Mouse (Mus musculus) monocyte, adult 5-6 weeks (primary cell): ENCODE measurements around the gene Rae1. TPM values are rescaled to one million over a fixed set of nuclear protein-coding genes. Genes with fewer than 3 reads are reported as not detected.

Source experiments
- ATAC-seq: fragments of 153-309, 156-312 bp; replicated peaks from 2 replicates; pipeline ENCODE4 v1.8.0; 2017; ENCODE audit warnings: mild to moderate bottlenecking; ENCODE audit not compliant: low TSS enrichment, insufficient number of reproducible peaks, severe bottlenecking, poor library complexity, low FRiP score
- total RNA-seq: library from RNA; stranded (forward); fragments of 200-1000, 200-491, 200-594 nt; gene quantifications from 3 replicates; pipeline ENCODE4 v1.2.3, GENCODE M21; 2017

The Rae1 gene
- total RNA-seq, 1 experiment from 2014 or later, result 46.6 TPM

- ATAC-seq, result 0 out of 2 replicates have a peak, but pooled peaks have one; percentile 12
These were observed 63.3 kb downstream of the Rae1 start for GRCm38 (mm10) chr2:173063219-173063618.

DNA sequence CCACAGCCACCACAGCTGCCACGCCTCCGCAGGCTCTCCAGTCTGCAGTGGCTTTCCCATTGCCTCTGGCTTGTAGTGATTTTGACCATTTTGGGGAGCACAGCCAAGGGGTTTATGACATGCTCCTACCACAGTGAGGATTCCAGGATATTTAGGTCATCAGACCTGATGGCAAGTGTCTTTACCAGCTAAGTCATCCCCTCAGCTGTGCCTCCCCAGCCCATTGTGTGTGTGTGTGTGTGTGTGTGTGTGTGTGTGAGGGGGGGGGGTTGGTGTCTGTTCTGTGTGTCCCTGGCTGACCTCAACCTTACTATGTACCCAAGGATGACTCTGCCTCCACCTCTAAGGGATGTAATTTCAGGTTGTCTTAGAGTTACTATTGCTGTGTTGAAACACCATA, 64.9 kb downstream of the Rae1 start:
- ATAC-seq, result no peak

Other genes starting within 250 kb of the Rae1 start
- 0.19 to 0.38 TPM in 2 of 3 replicates, not detected in the other for gene Bmp7, start 59.8 kb upstream of the Rae1 start, total RNA-seq
- gene Spo11, start 22.4 kb upstream of the Rae1 start, total RNA-seq, result 2.6 to 8.5 TPM (median 7.4 TPM) in 3 replicates
- 37.6 to 41.8 TPM (median 37.7 TPM) in 3 replicates for gene Rbm38, start 20.4 kb downstream of the Rae1 start, total RNA-seq
- not detected in 3 replicates for gene Ctcfl, start 119.4 kb downstream of the Rae1 start, total RNA-seq
- gene Pck1, start 152.9 kb downstream of the Rae1 start, total RNA-seq, result not detected in 3 replicates
- gene Zbp1, start 218.8 kb downstream of the Rae1 start, total RNA-seq, result 74.4 to 86.1 TPM (median 81.1 TPM) in 3 replicates